Mouse (Mus musculus): ENCODE measurements at regions not wholly inside any gene's neighbourhood (a gene's known extent, or its start where the extent isn't known, plus 50 kb on each side); places are given as distances from the start of the nearest gene placed in this dataset.

DNA sequence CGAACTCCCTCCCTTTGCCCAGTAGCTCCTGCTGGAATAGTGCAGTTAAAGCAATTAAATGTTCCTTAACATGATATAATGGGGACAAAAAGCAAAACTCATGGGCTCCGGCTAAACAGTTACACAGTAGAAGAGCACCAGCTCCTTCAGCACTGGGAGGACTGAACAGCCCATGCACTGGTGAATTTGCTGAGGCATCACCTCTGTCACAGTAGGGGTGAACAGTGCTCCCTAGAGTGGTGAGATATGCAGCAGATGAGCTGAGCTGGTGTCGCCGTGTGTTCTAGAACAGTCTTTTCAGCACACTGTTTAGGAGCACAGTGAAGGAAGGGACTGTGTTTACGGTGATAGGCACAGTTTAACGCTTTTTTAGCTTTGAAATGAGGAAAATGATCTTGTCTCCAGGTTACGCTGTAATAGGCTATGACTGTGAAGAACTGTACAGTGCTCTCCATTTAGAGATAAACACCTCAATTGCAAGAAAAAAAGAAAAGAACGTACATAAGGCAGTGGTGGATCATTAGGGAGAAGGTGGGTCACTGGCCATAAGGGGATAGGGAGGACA lies 162.4 kb upstream of the Tgfbr2 start:
- WGBS = 92% methylated on average over 8 of the region's 8 CpGs

DNA sequence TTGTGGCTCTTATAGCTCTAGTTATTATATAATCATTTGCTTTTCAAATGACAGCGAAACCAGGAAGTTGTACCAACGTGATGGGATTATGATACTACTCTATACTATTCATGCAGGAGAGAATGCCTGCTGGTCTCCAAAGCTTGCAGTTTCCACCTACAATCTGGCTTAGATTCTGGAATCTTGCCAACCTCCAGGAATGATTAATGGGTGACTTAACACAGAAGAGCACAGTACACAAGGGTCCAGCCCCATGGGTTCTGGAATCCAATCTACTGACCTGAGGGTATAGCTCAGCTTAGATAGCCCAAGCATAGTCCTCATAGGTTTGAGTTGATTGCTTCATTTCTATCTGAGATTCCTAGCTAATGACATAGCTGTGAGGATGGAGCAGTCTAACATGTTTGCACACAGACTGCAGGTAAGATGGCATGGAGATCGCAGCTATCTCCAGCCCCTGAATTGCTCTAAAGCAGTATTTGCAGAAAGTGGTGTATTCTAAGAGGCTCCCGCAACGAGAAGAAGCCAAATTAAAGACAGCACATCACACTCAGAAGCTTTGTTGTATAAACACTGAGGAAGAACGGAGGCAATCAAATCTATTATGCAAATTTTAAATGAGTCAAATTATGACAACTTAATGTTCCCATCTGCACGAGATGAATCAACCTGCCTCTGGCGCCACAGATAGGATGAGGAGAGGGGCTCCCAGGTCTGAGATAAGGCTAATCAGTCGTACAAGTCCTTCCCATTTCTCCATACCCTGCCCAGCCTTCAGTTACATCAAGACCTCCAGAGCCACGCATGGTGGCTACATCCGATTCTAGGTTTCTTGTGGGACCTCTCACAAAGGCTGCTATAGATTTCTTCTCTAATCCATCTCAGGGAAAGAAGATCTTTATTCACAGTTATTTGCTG lies 160.7 kb upstream of the Tgfbr2 start:
- Histone ChIP-seq H3K9ac (no peak overlapping the region), H3K36me3 (no peaks in the 10 kb centered on the region), H3K4me1 (replicated peaks) (no peaks in the 10 kb centered on the region; the same call in 1 of the 2 replicates), H3K4me2 (no peak overlapping the region), H3K9me3 (no peaks in the 10 kb centered on the region), H3K27ac (0 out of 2 replicates have a peak overlapping the region, but pooled peaks have one; percentile 30), H3K27me3 (no peaks in the 10 kb centered on the region), H3K4me3 (no peak overlapping the region)
- 83% methylated on average over 11 of the region's 11 CpGs for WGBS
- no peak for ATAC-seq (ENCODE audit: low FRiP score)

More for the DNA sequence above, 162.4 kb upstream of the Tgfbr2 start:
- H3K27ac ChIP-seq = no peak overlapping the region
- H3K4me1 ChIP-seq (replicated peaks) = no peaks in the 10 kb centered on the region; the same call in 1 of the 2 replicates
- ATAC-seq (ENCODE audit: low FRiP score) = no peak
- no peak overlapping the region for H3K4me3 ChIP-seq
- H3K36me3 ChIP-seq = no peaks in the 10 kb centered on the region
- H3K4me2 ChIP-seq = no peak overlapping the region
- H3K27me3 ChIP-seq = no peaks in the 10 kb centered on the region
- no peak overlapping the region for H3K9ac ChIP-seq
- H3K9me3 ChIP-seq = no peaks in the 10 kb centered on the region

DNA sequence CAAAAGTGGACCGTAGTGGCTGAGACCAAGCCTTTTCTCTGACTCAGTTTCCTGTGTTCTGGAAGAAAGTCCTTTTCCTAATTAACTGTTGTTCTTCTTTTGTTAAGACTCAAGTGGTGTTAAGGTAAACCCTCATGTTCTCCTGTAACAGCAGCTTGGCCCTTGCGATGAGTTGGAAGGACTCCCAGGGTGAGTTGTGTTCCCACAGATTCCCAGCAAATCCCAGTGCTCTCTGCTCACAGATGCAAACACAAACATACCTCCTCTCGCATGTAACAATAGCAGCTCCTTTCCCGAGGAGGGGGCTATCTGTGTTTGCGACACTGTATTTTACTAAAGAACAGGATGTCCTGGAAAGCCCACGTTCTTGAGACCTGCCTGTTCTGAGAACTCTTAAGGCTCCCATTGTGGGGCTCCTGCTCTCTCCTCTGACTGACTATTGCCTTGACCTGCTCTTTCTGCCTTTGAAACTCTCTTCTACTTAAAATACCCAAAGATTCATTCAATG lies 158.8 kb upstream of the Tgfbr2 start:
- 77% methylated on average over 6 of the region's 6 CpGs for WGBS
- H3K27me3 ChIP-seq = no peaks in the 10 kb centered on the region
- no peak overlapping the region for H3K9ac ChIP-seq
- no peaks in the 10 kb centered on the region for H3K36me3 ChIP-seq
- ATAC-seq (ENCODE audit: low FRiP score) = no peak
- H3K4me2 ChIP-seq = no peak overlapping the region
- no peak overlapping the region for H3K4me3 ChIP-seq
- no peaks in the 10 kb centered on the region for H3K9me3 ChIP-seq
- H3K4me1 ChIP-seq (replicated peaks) = no peaks in the 10 kb centered on the region; the same call in 1 of the 2 replicates
- H3K27ac ChIP-seq = no peak overlapping the region

DNA sequence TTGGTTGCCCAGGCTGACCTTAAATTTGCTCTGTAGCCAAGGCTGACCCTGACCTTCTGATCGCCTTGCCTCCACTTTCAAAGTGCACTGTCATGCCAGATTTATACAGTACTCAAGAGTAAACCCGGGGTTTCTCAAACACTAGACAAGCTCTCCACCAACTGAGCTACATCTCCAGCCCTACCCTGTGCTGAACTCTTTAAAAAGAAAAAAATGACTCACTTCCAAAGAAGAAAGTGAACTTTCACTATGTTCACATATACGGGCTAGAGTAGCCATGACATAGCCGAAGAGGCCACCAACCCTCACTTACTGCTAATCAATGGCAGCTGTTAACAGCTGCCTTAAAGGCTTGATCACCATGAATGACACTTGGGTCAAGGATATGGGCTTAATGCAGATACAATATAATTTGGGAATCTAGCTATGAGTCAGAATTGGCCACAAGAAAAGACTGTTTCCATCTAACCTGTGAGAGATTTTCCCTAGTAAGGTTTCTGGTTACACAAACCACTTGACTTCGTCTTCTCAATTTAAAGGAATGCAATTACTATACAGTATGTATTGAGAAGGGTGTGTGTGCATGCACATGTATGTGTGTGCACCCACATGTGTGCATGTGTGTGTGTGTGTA lies 157.4 kb upstream of the Tgfbr2 start:
- Histone ChIP-seq H3K4me3 (no peak overlapping the region), H3K27ac (no peak overlapping the region), H3K36me3 (no peaks in the 10 kb centered on the region), H3K27me3 (no peaks in the 10 kb centered on the region), H3K4me1 (replicated peaks) (peaks cover 7% of the 10 kb centered on the region), H3K9me3 (no peaks in the 10 kb centered on the region), H3K9ac (no peak overlapping the region), H3K4me2 (no peak overlapping the region)
- WGBS = 91% methylated on average over 5 of the region's 5 CpGs
- no peak for ATAC-seq (ENCODE audit: low FRiP score)

DNA sequence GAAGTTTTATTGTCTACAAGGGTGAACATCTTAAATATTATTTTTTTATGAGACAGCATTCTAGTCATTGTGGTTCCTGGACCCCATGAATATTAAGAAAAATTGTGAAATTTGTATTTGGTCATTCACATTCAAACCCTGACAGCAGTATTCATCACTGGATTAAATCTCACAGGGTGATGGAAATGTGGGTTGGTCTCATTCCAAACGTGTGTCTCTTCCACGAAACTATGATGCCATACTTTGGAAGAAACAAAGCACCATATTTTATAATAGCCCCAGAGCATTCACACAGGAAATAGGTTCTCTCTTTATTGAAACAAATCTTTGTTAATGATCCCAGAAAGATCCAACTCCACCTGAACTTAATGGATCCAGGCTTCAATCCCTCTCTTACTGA lies 156.2 kb upstream of the Tgfbr2 start:
- H3K9ac ChIP-seq = no peak overlapping the region
- no peaks in the 10 kb centered on the region for H3K36me3 ChIP-seq
- ATAC-seq (ENCODE audit: low FRiP score) = no peak
- 85% methylated on average over 2 of the region's 2 CpGs for WGBS
- no peak overlapping the region for H3K27ac ChIP-seq
- H3K4me2 ChIP-seq = no peak overlapping the region
- H3K9me3 ChIP-seq = no peaks in the 10 kb centered on the region
- no peak overlapping the region for H3K4me3 ChIP-seq
- H3K27me3 ChIP-seq = no peaks in the 10 kb centered on the region
- H3K4me1 ChIP-seq (replicated peaks) = peaks cover 7% of the 10 kb centered on the region

DNA sequence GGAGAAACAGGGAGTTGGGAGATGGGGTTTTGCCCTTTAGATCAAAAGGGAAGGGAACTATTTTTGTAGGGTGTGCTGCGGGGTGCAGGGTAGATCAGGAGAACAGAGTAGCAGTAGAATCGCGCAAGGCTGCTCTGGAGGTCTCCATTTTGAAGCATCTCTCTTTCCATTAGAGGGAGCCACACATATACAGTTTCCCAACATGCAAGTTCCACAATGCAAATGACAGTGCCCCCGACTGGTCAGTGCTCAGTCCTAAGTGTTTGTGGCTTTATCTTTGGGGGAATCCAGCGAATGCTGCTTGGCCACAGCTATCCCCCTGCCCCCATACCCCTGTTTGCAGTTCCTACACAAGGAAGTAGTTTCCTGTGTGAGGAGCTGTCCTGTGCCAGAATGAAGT lies 155.6 kb upstream of the Tgfbr2 start:
- no peak overlapping the region for H3K4me3 ChIP-seq
- ATAC-seq (ENCODE audit: low FRiP score) = no peak
- no peaks in the 10 kb centered on the region for H3K9me3 ChIP-seq
- H3K36me3 ChIP-seq = no peaks in the 10 kb centered on the region
- 68% methylated on average over 5 of the region's 5 CpGs for WGBS
- H3K4me1 ChIP-seq (replicated peaks) = peaks cover 7% of the 10 kb centered on the region
- no peaks in the 10 kb centered on the region for H3K27me3 ChIP-seq
- H3K4me2 ChIP-seq = no peak overlapping the region
- H3K9ac ChIP-seq = no peak overlapping the region
- H3K27ac ChIP-seq = no peak overlapping the region

DNA sequence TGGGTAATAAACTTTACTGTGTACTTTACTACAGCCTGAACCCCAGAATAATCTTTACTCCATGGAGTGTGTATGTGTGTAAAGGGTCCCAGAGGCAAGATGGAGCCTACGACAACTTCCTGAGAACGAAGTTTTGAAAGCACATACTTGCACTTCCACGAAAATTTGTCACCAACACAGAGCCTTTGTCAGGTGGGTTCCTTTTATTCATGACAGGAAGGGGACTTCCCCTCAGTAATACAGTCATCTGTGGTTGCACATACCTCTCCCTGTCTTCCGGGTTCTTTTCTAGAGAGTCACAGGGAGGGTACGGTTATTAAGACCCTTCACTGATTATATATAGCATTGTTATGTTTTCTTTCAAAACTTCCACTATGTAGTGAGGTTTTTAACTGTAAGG lies 154.0 kb upstream of the Tgfbr2 start:
- Histone ChIP-seq H3K4me2 (no peak overlapping the region), H3K4me1 (replicated peaks) (peaks cover 7% of the 10 kb centered on the region), H3K4me3 (no peak overlapping the region), H3K27ac (no peak overlapping the region), H3K9me3 (no peaks in the 10 kb centered on the region), H3K36me3 (no peaks in the 10 kb centered on the region), H3K27me3 (no peaks in the 10 kb centered on the region), H3K9ac (no peak overlapping the region)
- no peak for ATAC-seq (ENCODE audit: low FRiP score)
- 85% methylated on average over 5 of the region's 5 CpGs for WGBS

DNA sequence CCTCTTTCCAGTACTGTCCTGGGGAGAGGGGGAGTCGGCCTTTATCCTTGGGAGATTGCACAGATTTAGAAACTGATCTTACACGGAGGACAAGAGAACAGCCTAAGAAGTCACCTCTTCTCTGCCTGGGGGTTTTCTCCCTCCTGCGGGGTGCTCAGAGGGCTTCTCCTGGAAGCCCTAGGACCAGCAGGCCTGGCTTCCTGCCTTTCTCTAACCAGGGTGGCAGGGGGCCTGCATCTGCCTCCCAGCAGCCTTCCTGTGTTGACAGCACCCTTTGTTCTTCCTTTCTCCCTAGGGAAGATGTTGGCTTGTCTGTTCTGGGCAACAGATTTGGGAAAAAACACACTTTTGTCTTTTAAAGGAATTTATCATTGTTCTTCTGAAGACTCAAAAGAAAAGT lies 153.0 kb upstream of the Tgfbr2 start:
- Histone ChIP-seq H3K9ac (no peak overlapping the region), H3K27me3 (no peaks in the 10 kb centered on the region), H3K36me3 (no peaks in the 10 kb centered on the region), H3K27ac (no peak overlapping the region), H3K4me2 (no peak overlapping the region), H3K4me1 (replicated peaks) (peaks cover 7% of the 10 kb centered on the region), H3K9me3 (no peaks in the 10 kb centered on the region), H3K4me3 (no peak overlapping the region)
- 25% methylated on average over 3 of the region's 3 CpGs for WGBS
- ATAC-seq (ENCODE audit: low FRiP score) = no peak

DNA sequence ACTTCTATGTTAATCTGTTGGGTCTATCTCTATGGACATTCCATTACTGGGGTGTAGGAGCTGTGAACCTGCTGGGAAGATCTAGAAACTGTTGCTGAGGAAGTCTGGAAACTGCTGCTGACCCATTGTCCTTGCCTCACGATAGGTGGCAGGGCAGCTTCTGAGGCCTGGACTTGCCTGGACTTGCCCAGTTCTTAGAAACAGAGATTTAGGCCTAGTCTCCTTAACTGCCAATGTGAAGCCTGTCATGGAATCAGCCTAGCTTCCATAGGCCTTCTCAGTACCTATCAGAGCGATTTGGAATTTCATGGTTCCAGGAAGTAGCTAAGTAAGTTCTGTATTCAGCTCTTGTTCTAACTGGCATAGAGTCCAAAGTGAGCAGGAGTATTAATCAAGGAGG lies 151.9 kb upstream of the Tgfbr2 start:
- Histone ChIP-seq H3K27me3 (no peaks in the 10 kb centered on the region), H3K4me2 (no peak overlapping the region), H3K4me1 (replicated peaks) (peaks cover 7% of the 10 kb centered on the region), H3K36me3 (no peaks in the 10 kb centered on the region), H3K27ac (no peak overlapping the region), H3K9ac (no peak overlapping the region), H3K9me3 (no peaks in the 10 kb centered on the region), H3K4me3 (no peak overlapping the region)
- WGBS = 95% methylated on average over 2 of the region's 2 CpGs
- ATAC-seq (ENCODE audit: low FRiP score) = no peak

DNA sequence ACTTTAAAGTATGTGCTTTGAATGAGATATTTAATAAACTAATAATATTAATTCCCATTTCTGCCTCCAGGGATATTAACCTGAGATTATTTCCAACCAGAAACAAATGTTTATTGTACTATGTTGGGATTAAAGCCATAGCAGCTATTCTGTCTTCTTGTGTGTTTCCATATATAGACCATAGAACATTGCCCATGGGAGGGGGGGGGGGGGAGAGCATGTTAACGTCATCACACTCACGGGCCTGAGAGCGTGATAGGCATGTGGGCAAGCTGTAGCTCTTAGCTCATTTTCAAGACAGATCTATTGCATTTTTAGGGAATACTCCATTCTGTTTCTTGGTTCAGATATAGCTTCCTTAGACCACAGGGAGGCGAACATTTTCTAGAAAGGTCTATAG lies 149.8 kb upstream of the Tgfbr2 start:
- ATAC-seq (ENCODE audit: low FRiP score) = no peak
- Histone ChIP-seq H3K27me3 (no peaks in the 10 kb centered on the region), H3K9me3 (no peaks in the 10 kb centered on the region), H3K27ac (no peak overlapping the region), H3K4me1 (replicated peaks) (peaks cover 7% of the 10 kb centered on the region), H3K4me2 (no peak overlapping the region), H3K9ac (no peak overlapping the region), H3K36me3 (no peaks in the 10 kb centered on the region), H3K4me3 (no peak overlapping the region)
- WGBS = 88% methylated on average over 4 of the region's 4 CpGs

DNA sequence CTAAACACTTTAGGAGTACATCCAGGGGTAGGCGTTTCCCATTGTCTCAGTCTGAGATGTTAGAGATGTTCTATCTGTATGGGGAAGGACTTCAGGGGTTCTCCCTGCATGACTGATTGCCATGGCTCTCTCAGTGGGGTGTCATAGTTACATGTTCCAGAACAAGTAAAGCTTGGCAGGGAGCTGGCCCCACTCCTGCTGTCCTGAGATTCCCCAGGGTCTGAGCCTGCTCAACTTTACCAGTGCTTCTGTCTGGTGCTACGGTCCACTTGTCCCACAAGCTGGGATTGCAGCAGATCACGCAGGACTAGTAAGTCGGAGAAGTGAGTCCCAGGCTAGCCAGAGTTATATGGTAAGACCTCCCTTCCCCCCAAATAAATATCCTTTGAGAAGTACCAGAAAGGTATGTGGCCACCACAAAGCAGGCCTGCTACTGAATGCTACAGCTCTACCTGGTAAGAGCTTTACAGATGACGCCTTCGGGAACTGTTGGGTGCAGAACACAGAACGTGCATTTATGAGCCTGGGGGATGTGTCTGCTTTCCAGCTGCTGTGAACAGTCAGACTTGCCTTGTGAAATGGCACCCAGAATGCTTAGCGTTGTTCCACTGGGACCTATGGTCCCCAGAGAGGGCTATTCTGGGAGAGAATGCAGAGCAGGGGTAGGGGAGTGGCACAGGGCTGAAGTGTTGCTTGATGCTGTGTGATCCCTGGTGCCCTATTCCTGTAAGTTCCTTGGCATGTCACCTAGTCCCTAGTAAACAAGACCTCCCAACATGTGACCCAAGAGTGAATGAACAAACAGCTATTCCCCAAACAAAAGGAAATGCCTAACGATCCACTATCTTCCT lies 148.9 kb upstream of the Tgfbr2 start:
- no peaks in the 10 kb centered on the region for H3K27me3 ChIP-seq
- H3K9me3 ChIP-seq = no peaks in the 10 kb centered on the region
- H3K9ac ChIP-seq = no peak overlapping the region
- H3K4me2 ChIP-seq = no peak overlapping the region
- no peak overlapping the region for H3K27ac ChIP-seq
- H3K4me3 ChIP-seq = no peak overlapping the region
- ATAC-seq (ENCODE audit: low FRiP score) = no peak
- H3K4me1 ChIP-seq (replicated peaks) = peaks cover 7% of the 10 kb centered on the region
- no peaks in the 10 kb centered on the region for H3K36me3 ChIP-seq
- WGBS = 81% methylated on average over 9 of the region's 9 CpGs

DNA sequence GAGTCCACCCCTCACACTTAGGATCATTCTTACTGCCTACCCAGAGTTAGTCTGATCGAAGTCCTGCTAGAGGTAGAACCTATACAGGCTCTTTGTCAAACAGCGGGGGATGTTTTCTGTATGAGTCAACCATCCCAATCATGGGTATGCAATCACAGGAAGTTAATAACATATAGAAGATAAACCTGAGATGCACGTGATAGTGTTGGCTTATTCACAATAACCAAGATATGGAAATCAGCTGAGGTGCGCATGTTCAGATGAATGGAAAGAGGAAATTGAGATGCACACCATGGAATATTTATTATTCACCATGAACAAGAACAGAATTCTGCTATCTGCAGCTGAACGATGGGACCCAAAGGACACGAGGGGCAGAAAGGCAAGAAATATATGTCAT lies 146.7 kb upstream of the Tgfbr2 start:
- no peak for ATAC-seq (ENCODE audit: low FRiP score)
- H3K4me2 ChIP-seq = no peak overlapping the region
- no peak overlapping the region for H3K4me3 ChIP-seq

More for the DNA sequence above, 146.7 kb upstream of the Tgfbr2 start:
- Histone ChIP-seq H3K4me1 (replicated peaks) (no peaks in the 10 kb centered on the region; the same call in 1 of the 2 replicates), H3K9ac (no peak overlapping the region), H3K9me3 (no peaks in the 10 kb centered on the region), H3K27ac (no peak overlapping the region), H3K27me3 (no peaks in the 10 kb centered on the region), H3K36me3 (no peaks in the 10 kb centered on the region)
- 91% methylated on average over 6 of the region's 6 CpGs for WGBS

All from hindbrain, embryonic 13.5 days (tissue).